Mouse (Mus musculus) kidney, embryonic 14.5 days (tissue): ENCODE results near the gene Elmsan1. TPM values are rescaled to one million over a fixed set of nuclear protein-coding genes. Genes with fewer than 3 reads are reported as not detected.

Source experiments
- ATAC-seq: fragments of 200-750 bp; cut with Nextera tagmentation; 2 replicates; pipeline ENCODE4 v1.8.0; 2017; ENCODE audit warnings: moderate number of reproducible peaks, mild to moderate bottlenecking, moderate TSS enrichment, moderate library complexity; ENCODE audit not compliant: low FRiP score, low TSS enrichment
- H3K27ac ChIP-seq: fragments of 300-500 bp; sonication (generic); 2 replicates; pipeline ENCODE4 v1.5.1; 2014; ENCODE audit warnings: low read depth, mild to moderate bottlenecking, low read length, moderate library complexity, mixed read lengths
- H3K27me3 ChIP-seq: fragments of 300-500 bp; sonication (generic); 2 replicates; pipeline ENCODE4 v1.6.1; 2014; ENCODE audit warnings: mild to moderate bottlenecking, low read length; ENCODE audit not compliant: control insufficient read depth, insufficient read depth
- H3K36me3 ChIP-seq: fragments of 300-500 bp; sonication (generic); 2 replicates; pipeline ENCODE4 v1.6.1; 2014; ENCODE audit warnings: low read length, mixed read lengths; ENCODE audit not compliant: control insufficient read depth, insufficient read depth
- H3K4me1 ChIP-seq: fragments of 300-500 bp; sonication (generic); 2 replicates; pipeline ENCODE4 v1.6.1; 2014; ENCODE audit warnings: low read length, mixed read lengths; ENCODE audit not compliant: control insufficient read depth, insufficient read depth
- H3K4me2 ChIP-seq: fragments of 300-500 bp; sonication (generic); replicated peaks from 2 replicates; pipeline ENCODE4 v1.6.1; 2014; ENCODE audit warnings: low read depth, mild to moderate bottlenecking, low read length
- H3K4me3 ChIP-seq: fragments of 300-500 bp; sonication (generic); 2 replicates; pipeline ENCODE4 v1.5.1; 2014; ENCODE audit warnings: mild to moderate bottlenecking, low read length
- H3K9ac ChIP-seq: fragments of 300-500 bp; sonication (generic); 2 replicates; pipeline ENCODE4 v1.6.1; 2014; ENCODE audit warnings: low read depth, mild to moderate bottlenecking, low read length, moderate library complexity
- H3K9me3 ChIP-seq: fragments of 300-500 bp; sonication (generic); 2 replicates; pipeline ENCODE4 v1.6.1; 2016; ENCODE audit warnings: low read length; ENCODE audit not compliant: control insufficient read depth
- WGBS: fragments of 180-500 bp; shearing (Covaris S2); extraction: QIAGEN DNeasy Blood & Tissue Kit; methylation state at CpG from one replicate; pipeline ENCODE4 v1.1.7; 2014; 5-methylcytosine and 5-hydroxymethylcytosine counted together
- polyA plus RNA-seq: library from polyadenylated mRNA; unstranded; fragments of >200 nt; fragmentation: Nextera tagmentation; extraction: Ambion mirVana; gene quantifications from 2 replicates; pipeline ENCODE4 v1.2.1, GENCODE M21; 2014

Elmsan1 gene
- polyA plus RNA-seq, 1 experiment from 2014 or later: 9.3 TPM

DNA sequence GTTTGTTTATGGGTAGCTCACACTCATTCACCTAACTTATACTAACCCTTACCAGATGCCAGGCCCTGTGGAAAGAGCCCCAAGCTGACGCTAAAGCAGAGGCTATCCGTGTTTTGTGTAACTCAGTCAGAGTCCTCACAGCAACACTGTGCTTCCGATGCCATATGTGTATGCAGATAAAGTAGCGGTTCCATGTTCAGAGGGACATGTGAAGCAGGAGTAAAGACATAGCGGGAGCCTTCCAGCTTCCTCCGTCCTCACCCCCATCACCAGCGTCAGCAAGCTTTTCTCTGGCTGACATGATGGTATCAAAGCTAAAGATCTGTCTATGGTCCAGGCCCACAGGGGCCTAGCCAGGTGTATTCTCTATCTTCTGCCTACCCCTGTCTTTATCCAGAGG is 27.5 kb downstream of the Elmsan1 start:
- Histone ChIP-seq H3K27ac (no peak overlapping the region), H3K36me3 (no peaks in the 10 kb centered on the region), H3K9me3 (0 out of 2 replicates have a peak, but pooled peaks cover 4% of the 10 kb centered on the region), H3K9ac (no peak overlapping the region), H3K4me2 (peak overlapping the region; percentile 85; the same call in 1 of the 2 replicates), H3K4me3 (no peak overlapping the region; the same call in 1 of the 2 replicates), H3K27me3 (no peaks in the 10 kb centered on the region), H3K4me1 (peaks cover 72% of the 10 kb centered on the region)
- WGBS: 64% methylated on average over 7 of the region's 7 CpGs
- ATAC-seq: no peak

GRCm38 (mm10) chr12:84190151-84190820 is 28.4 kb downstream of the Elmsan1 start:
- Histone ChIP-seq H3K4me2 (peak overlapping the region; percentile 85; the same call in 1 of the 2 replicates), H3K27me3 (no peaks in the 10 kb centered on the region), H3K4me3 (no peak overlapping the region; the same call in 1 of the 2 replicates), H3K4me1 (peaks cover 63% of the 10 kb centered on the region), H3K9ac (no peak overlapping the region), H3K36me3 (no peaks in the 10 kb centered on the region), H3K27ac (no peak overlapping the region), H3K9me3 (0 out of 2 replicates have a peak, but pooled peaks cover 4% of the 10 kb centered on the region)
- peak; percentile 3; the same call in 1 of the 2 replicates for ATAC-seq
- WGBS: 21% methylated on average over 14 of the region's 15 CpGs

DNA sequence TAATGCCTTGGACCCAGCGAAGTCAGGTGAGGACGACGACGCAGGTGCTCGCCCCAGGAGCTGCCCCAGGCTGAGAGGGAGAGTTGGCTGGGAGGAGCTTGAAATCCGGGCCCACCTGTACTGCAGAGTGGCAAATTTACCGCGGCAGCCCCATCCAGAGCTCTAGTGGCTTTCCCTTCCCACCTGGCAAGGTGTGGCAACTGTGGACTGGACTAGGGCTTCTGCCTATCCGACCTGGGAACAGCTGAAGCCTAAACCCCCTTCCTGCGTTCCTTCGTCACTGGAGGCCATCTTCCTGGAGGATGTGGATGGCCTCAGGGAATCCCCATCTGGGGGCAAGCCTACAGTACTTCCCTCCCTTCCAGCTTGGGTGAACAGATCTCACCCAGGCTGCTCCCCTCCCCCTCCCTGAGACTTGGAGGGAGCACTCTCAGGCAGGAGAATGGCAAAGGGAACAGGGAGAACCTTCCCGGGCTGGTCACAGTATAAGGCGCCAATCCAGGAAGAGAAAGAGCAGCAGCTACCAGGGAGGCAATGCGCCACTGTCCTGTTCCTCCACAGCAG is 29.7 kb downstream of the Elmsan1 start:
- H3K4me3 ChIP-seq: no peak overlapping the region
- no peak overlapping the region; the same call in 1 of the 2 replicates for H3K4me2 ChIP-seq
- H3K36me3 ChIP-seq: no peaks in the 10 kb centered on the region
- H3K9ac ChIP-seq: peak overlapping the region; percentile 34; the same call in 1 of the 2 replicates
- H3K27me3 ChIP-seq: no peaks in the 10 kb centered on the region
- H3K27ac ChIP-seq: no peak overlapping the region
- no peak for ATAC-seq
- WGBS: 56% methylated on average over 14 of the region's 14 CpGs
- peaks cover 55% of the 10 kb centered on the region for H3K4me1 ChIP-seq
- 0 out of 2 replicates have a peak, but pooled peaks cover 4% of the 10 kb centered on the region for H3K9me3 ChIP-seq

DNA sequence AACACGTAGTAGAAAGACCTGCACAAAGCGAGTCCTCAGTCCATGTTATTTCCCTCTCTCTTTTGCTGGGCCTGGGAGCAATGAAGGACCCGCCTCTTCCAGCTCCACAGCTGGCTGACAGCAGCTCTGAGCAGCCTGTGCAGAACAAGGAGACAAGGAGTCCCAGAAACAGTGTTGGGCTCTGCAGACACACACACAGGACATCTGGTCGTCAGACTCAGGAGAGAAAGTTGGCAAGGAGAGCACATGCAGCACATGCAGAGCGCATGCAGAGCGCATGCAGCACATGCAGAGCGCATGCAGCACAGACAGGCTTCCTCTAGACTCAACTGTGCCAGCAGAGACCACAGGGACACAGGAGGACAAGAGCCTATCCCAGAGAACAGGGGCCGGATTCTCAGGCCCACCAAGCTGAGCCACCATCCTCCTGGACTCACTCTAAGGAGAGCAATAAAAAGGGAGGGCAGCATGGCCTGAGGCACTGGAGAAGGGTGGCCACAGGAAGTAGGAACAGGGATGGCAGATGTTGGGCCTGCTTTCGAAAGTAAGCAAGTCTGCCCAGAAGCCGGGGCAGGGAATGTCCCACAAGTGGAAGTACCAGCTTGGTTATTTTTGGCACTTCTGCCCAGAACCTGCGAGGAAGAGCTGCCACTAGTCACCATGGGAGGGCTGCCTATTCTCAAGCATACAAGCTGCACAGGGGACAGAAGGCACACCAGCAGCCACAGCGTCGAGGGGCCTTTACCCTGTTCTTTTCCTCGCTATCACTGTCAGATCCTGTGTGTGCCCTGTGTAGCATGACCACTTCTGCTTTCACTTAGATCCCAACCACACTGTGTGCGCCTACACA is 30.7 kb downstream of the Elmsan1 start:
- Histone ChIP-seq H3K9ac (peak overlapping the region; percentile 12; the same call in 1 of the 2 replicates), H3K27ac (peak overlapping the region; percentile 56; the same call in 1 of the 2 replicates), H3K4me3 (no peak overlapping the region), H3K4me1 (peaks cover 55% of the 10 kb centered on the region), H3K27me3 (no peaks in the 10 kb centered on the region), H3K9me3 (0 out of 2 replicates have a peak, but pooled peaks cover 4% of the 10 kb centered on the region), H3K36me3 (no peaks in the 10 kb centered on the region), H3K4me2 (no peak overlapping the region)
- 69% methylated on average over 15 of the region's 15 CpGs for WGBS
- no peak for ATAC-seq

GRCm38 (mm10) chr12:84186950-84187349 is 31.7 kb downstream of the Elmsan1 start:
- no peak for ATAC-seq
- Histone ChIP-seq H3K27me3 (no peaks in the 10 kb centered on the region), H3K36me3 (no peaks in the 10 kb centered on the region), H3K4me2 (no peak overlapping the region), H3K4me3 (no peak overlapping the region; the same call in 1 of the 2 replicates), H3K9me3 (0 out of 2 replicates have a peak, but pooled peaks cover 4% of the 10 kb centered on the region), H3K9ac (no peak overlapping the region), H3K4me1 (peaks cover 50% of the 10 kb centered on the region), H3K27ac (no peak overlapping the region)
- WGBS: 88% methylated on average over 5 of the region's 5 CpGs

DNA sequence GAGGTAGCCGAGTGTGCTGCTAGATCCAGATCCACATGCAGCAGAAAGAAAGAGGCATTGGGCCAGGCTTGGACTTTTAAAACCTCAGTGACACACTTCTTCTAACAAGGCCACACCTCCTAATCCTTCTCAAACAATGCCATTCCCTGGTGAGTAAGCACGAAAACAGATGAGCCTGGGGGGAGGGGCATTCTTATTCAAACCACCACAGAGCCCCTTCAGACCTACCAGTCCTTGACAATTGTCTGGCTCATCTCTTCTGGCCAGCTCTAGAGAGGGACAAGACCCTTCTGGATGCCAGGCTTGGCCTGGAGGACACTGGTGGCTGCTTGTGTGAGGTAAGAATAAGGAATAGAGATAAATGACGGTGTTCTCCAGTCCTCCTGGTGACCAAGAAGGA is 32.1 kb downstream of the Elmsan1 start:
- H3K4me2 ChIP-seq: no peak overlapping the region
- no peak for ATAC-seq
- peaks cover 49% of the 10 kb centered on the region for H3K4me1 ChIP-seq
- H3K9ac ChIP-seq: no peak overlapping the region
- H3K27me3 ChIP-seq: no peaks in the 10 kb centered on the region
- H3K27ac ChIP-seq: no peak overlapping the region
- H3K36me3 ChIP-seq: no peaks in the 10 kb centered on the region
- H3K4me3 ChIP-seq: no peak overlapping the region
- H3K9me3 ChIP-seq: 0 out of 2 replicates have a peak, but pooled peaks cover 4% of the 10 kb centered on the region
- 86% methylated on average over 3 of the region's 3 CpGs for WGBS

GRCm38 (mm10) chr12:84185547-84185946 is 33.1 kb downstream of the Elmsan1 start:
- Histone ChIP-seq H3K4me2 (no peak overlapping the region), H3K9ac (0 out of 2 replicates have a peak overlapping the region, but pooled peaks have one; percentile 23), H3K27ac (no peak overlapping the region), H3K9me3 (0 out of 2 replicates have a peak, but pooled peaks cover 4% of the 10 kb centered on the region), H3K36me3 (no peaks in the 10 kb centered on the region), H3K4me3 (no peak overlapping the region), H3K27me3 (no peaks in the 10 kb centered on the region), H3K4me1 (peaks cover 49% of the 10 kb centered on the region)
- no peak for ATAC-seq
- WGBS: 68% methylated on average over 6 of the region's 6 CpGs

GRCm38 (mm10) chr12:84184979-84185378 is 33.7 kb downstream of the Elmsan1 start:
- H3K27me3 ChIP-seq: no peaks in the 10 kb centered on the region
- peaks cover 47% of the 10 kb centered on the region for H3K4me1 ChIP-seq
- 90% methylated on average over 5 of the region's 5 CpGs for WGBS

More at GRCm38 (mm10) chr12:84184979-84185378, 33.7 kb downstream of the Elmsan1 start:
- no peak overlapping the region for H3K4me2 ChIP-seq
- H3K27ac ChIP-seq: no peak overlapping the region
- no peak for ATAC-seq
- no peak overlapping the region for H3K9ac ChIP-seq
- H3K9me3 ChIP-seq: 0 out of 2 replicates have a peak, but pooled peaks cover 4% of the 10 kb centered on the region
- no peak overlapping the region for H3K4me3 ChIP-seq
- no peaks in the 10 kb centered on the region for H3K36me3 ChIP-seq
